Mouse (Mus musculus) stomach, postnatal 0 days (tissue): ENCODE data around the gene Foxl1. TPM values are rescaled to one million over a fixed set of nuclear protein-coding genes. Genes with fewer than 3 reads are reported as not detected.

Experiments used
- ATAC-seq: fragments of 200-750 bp; cut with Nextera tagmentation; 2 replicates; pipeline ENCODE4 v1.8.0; 2017; ENCODE audit not compliant: low FRiP score, low TSS enrichment
- DNase-seq: peaks from one replicate; pipeline ENCODE4 v3.0.0-alpha.2; 2016; ENCODE audit warnings: low spot score
- H3K27ac ChIP-seq: fragments of 300-500 bp; sonication (generic); replicated peaks from 2 replicates; pipeline ENCODE4 v1.5.1; 2014; ENCODE audit warnings: mild to moderate bottlenecking, control low read depth
- H3K27me3 ChIP-seq: fragments of 300-500 bp; sonication (generic); 2 replicates; pipeline ENCODE4 v1.6.1; 2014; ENCODE audit warnings: low read length; ENCODE audit not compliant: control insufficient read depth, insufficient read depth
- H3K36me3 ChIP-seq: fragments of 300-500 bp; sonication (generic); 2 replicates; pipeline ENCODE4 v1.6.1; 2014; ENCODE audit warnings: low read length, mixed read lengths; ENCODE audit not compliant: control insufficient read depth, insufficient read depth
- H3K4me1 ChIP-seq: fragments of 300-500 bp; sonication (generic); replicated peaks from 2 replicates; pipeline ENCODE4 v1.6.1; 2014; ENCODE audit warnings: antibody characterized with exemption; ENCODE audit not compliant: control insufficient read depth, insufficient read depth
- H3K4me2 ChIP-seq: fragments of 300-500 bp; sonication (generic); replicated peaks from 2 replicates; pipeline ENCODE4 v1.6.1; 2014; ENCODE audit warnings: low read depth, mild to moderate bottlenecking, control low read depth, moderate library complexity
- H3K4me3 ChIP-seq: fragments of 300-500 bp; sonication (generic); 2 replicates; pipeline ENCODE4 v1.5.1; 2014; ENCODE audit warnings: low read depth, low read length, control low read depth
- H3K9ac ChIP-seq: fragments of 300-500 bp; sonication (generic); 2 replicates; pipeline ENCODE4 v1.6.1; 2014; ENCODE audit warnings: mild to moderate bottlenecking, low read length, control low read depth, mixed read lengths
- H3K9me3 ChIP-seq: fragments of 300-500 bp; sonication (generic); 2 replicates; pipeline ENCODE4 v1.6.1; 2016; ENCODE audit warnings: low read length; ENCODE audit not compliant: control insufficient read depth
- CTCF ChIP-seq: IDR thresholded peaks from 2 replicates; pipeline ENCODE4 v1.5.1; 2016; ENCODE audit warnings: antibody characterized with exemption, low read depth, mild to moderate bottlenecking, moderate library complexity
- EP300 ChIP-seq: optimal IDR thresholded peaks from 2 replicates; pipeline ENCODE3; 2016; ENCODE audit warnings: antibody characterized with exemption
- WGBS: fragments of 180-500 bp; shearing (Covaris S2); extraction: QIAGEN DNeasy Blood & Tissue Kit; methylation state at CpG from one replicate; pipeline ENCODE4 v1.1.7; 2014; 5-methylcytosine and 5-hydroxymethylcytosine counted together
- polyA plus RNA-seq: library from polyadenylated mRNA; unstranded; fragments of >200 nt; fragmentation: Nextera tagmentation; extraction: Ambion mirVana; gene quantifications from 2 replicates; pipeline ENCODE4 v1.2.1, GENCODE M21; 2015

Gene Foxl1
- polyA plus RNA-seq, 1 experiment from 2014 or later, result 2.8 TPM

GRCm38 (mm10) chr8:121085011-121085410 lies 42.7 kb upstream of the Foxl1 start:
- no peaks in the 10 kb centered on the region for H3K9me3 ChIP-seq
- no peak for TF ChIP-seq EP300
- TF ChIP-seq CTCF, result no peak
- H3K27ac ChIP-seq, result peak overlapping the region; percentile 99
- peak overlapping the region; percentile 71 for H3K4me2 ChIP-seq
- 7% methylated on average over 28 of the region's 30 CpGs for WGBS
- no peaks in the 10 kb centered on the region for H3K4me1 ChIP-seq
- H3K9ac ChIP-seq, result peak overlapping the region; percentile 89
- H3K4me3 ChIP-seq, result peak overlapping the region; percentile 69
- peaks cover 3% of the 10 kb centered on the region; the same call in 1 of the 2 replicates for H3K36me3 ChIP-seq
- ATAC-seq (no peak), DNase-seq (no peak)
- H3K27me3 ChIP-seq, result peaks cover 5% of the 10 kb centered on the region

- peak overlapping the region; percentile 69 for H3K4me3 ChIP-seq
- H3K36me3 ChIP-seq, result peaks cover 4% of the 10 kb centered on the region; the same call in 1 of the 2 replicates
- peak overlapping the region; percentile 89 for H3K9ac ChIP-seq
- no peaks in the 10 kb centered on the region for H3K4me1 ChIP-seq
- no peaks in the 10 kb centered on the region for H3K9me3 ChIP-seq
- ATAC-seq, result no peak
- no peak for DNase-seq
- H3K27me3 ChIP-seq, result peaks cover 5% of the 10 kb centered on the region
- H3K4me2 ChIP-seq, result peak overlapping the region; percentile 71
- 47% methylated on average over 3 of the region's 3 CpGs for WGBS
- no peak for TF ChIP-seq CTCF
- TF ChIP-seq EP300, result no peak
- peak overlapping the region; percentile 99 for H3K27ac ChIP-seq
Measured at GRCm38 (mm10) chr8:121085561-121085960, 42.2 kb upstream of the Foxl1 start.

GRCm38 (mm10) chr8:121086004-121086900 lies 41.5 kb upstream of the Foxl1 start:
- Histone ChIP-seq H3K9ac (peak overlapping the region; percentile 89), H3K27ac (peak overlapping the region; percentile 99), H3K4me1 (no peaks in the 10 kb centered on the region), H3K4me3 (peak overlapping the region; percentile 69), H3K27me3 (peaks cover 5% of the 10 kb centered on the region), H3K4me2 (peak overlapping the region; percentile 71), H3K36me3 (peaks cover 4% of the 10 kb centered on the region; the same call in 1 of the 2 replicates), H3K9me3 (no peaks in the 10 kb centered on the region)
- WGBS, result 17% methylated on average over 19 of the region's 19 CpGs
- DNase-seq (no peak), ATAC-seq (no peak)
- TF ChIP-seq EP300 (no peak), CTCF (no peak)

- peak overlapping the region; percentile 77 for H3K9ac ChIP-seq
- 14% methylated on average over 8 of the region's 8 CpGs for WGBS
- TF ChIP-seq EP300 (no peak), CTCF (no peak)
Measured at GRCm38 (mm10) chr8:121088281-121088680, 39.5 kb upstream of the Foxl1 start.

GRCm38 (mm10) chr8:121088871-121089630 lies 38.7 kb upstream of the Foxl1 start:
- peak overlapping the region; percentile 81 for H3K27ac ChIP-seq
- DNase-seq, result no peak

More at GRCm38 (mm10) chr8:121088281-121088680, 39.5 kb upstream of the Foxl1 start:
- DNase-seq, result no peak
- H3K9me3 ChIP-seq, result no peaks in the 10 kb centered on the region
- peaks cover 3% of the 10 kb centered on the region; the same call in 1 of the 2 replicates for H3K27me3 ChIP-seq
- peak overlapping the region; percentile 71 for H3K4me2 ChIP-seq
- H3K27ac ChIP-seq, result 0 out of 2 replicates have a peak overlapping the region, but pooled peaks have one; percentile 19
- ATAC-seq, result no peak
- H3K4me1 ChIP-seq, result no peaks in the 10 kb centered on the region
- peaks cover 4% of the 10 kb centered on the region; the same call in 1 of the 2 replicates for H3K36me3 ChIP-seq
- peak overlapping the region; percentile 69 for H3K4me3 ChIP-seq

More at GRCm38 (mm10) chr8:121088871-121089630, 38.7 kb upstream of the Foxl1 start:
- H3K4me1 ChIP-seq, result no peaks in the 10 kb centered on the region
- no peaks in the 10 kb centered on the region for H3K27me3 ChIP-seq
- H3K9me3 ChIP-seq, result no peaks in the 10 kb centered on the region
- H3K9ac ChIP-seq, result peak overlapping the region; percentile 77
- no peak for ATAC-seq
- peaks cover 4% of the 10 kb centered on the region; the same call in 1 of the 2 replicates for H3K36me3 ChIP-seq
- WGBS, result 5% methylated on average over 37 of the region's 40 CpGs
- TF ChIP-seq CTCF (no peak), EP300 (no peak)
- peak overlapping the region; percentile 71 for H3K4me2 ChIP-seq
- peak overlapping the region; percentile 69 for H3K4me3 ChIP-seq
